Mouse (Mus musculus) midbrain, embryonic 11.5 days (tissue): Measurements from ENCODE around the gene Zfp879. TPM values are rescaled to one million over a fixed set of nuclear protein-coding genes. Genes with fewer than 3 reads are reported as not detected.

Source experiments
- ATAC-seq: fragments of 200-750 bp; cut with Nextera tagmentation; 2 replicates; pipeline ENCODE4 v1.8.0; 2017; ENCODE audit warnings: moderate TSS enrichment, moderate library complexity; ENCODE audit not compliant: low FRiP score
- DNase-seq: peaks from one replicate; pipeline ENCODE4 v3.0.0; 2015; ENCODE audit warnings: low spot score; ENCODE audit errors: missing footprints
- H3K27ac ChIP-seq: fragments of 300-500 bp; sonication (generic); 2 replicates; pipeline ENCODE4 v1.5.1; 2014; ENCODE audit warnings: low read depth, low read length
- H3K27me3 ChIP-seq: fragments of 300-500 bp; sonication (generic); 2 replicates; pipeline ENCODE4 v1.6.1; 2014; ENCODE audit warnings: mild to moderate bottlenecking, low read length, moderate library complexity, mixed read lengths; ENCODE audit not compliant: control insufficient read depth, insufficient read depth
- H3K36me3 ChIP-seq: fragments of 300-500 bp; sonication (generic); 2 replicates; pipeline ENCODE4 v1.6.1; 2014; ENCODE audit warnings: mild to moderate bottlenecking, low read length, moderate library complexity, mixed read lengths; ENCODE audit not compliant: control insufficient read depth, insufficient read depth
- H3K4me1 ChIP-seq: fragments of 300-500 bp; sonication (generic); 2 replicates; pipeline ENCODE4 v1.6.1; 2014; ENCODE audit warnings: low read length; ENCODE audit not compliant: control insufficient read depth, insufficient read depth
- H3K4me2 ChIP-seq: fragments of 300-500 bp; sonication (generic); 2 replicates; pipeline ENCODE4 v1.6.1; 2014; ENCODE audit warnings: mild to moderate bottlenecking, moderate library complexity
- H3K4me3 ChIP-seq: fragments of 300-500 bp; sonication (generic); 2 replicates; pipeline ENCODE4 v1.5.1; 2014; ENCODE audit warnings: low read depth, low read length
- H3K9ac ChIP-seq: fragments of 300-500 bp; sonication (generic); 2 replicates; pipeline ENCODE4 v1.6.1; 2014; ENCODE audit warnings: low read length
- H3K9me3 ChIP-seq: fragments of 300-500 bp; sonication (generic); 2 replicates; pipeline ENCODE4 v1.6.1; 2016; ENCODE audit warnings: low read length; ENCODE audit not compliant: control insufficient read depth
- WGBS: fragments of 180-500 bp; shearing (Covaris S2); extraction: QIAGEN DNeasy Blood & Tissue Kit; methylation state at CpG from one replicate; pipeline ENCODE4 v1.1.7; 2014; 5-methylcytosine and 5-hydroxymethylcytosine counted together
- polyA plus RNA-seq: library from polyadenylated mRNA; unstranded; fragments of >200 nt; fragmentation: Nextera tagmentation; extraction: Ambion mirVana; gene quantifications from 2 replicates; pipeline ENCODE4 v1.2.1, GENCODE M21; 2014

Zfp879 gene
- 1.3 and 1.5 TPM in 2 replicates for polyA plus RNA-seq

GRCm38 (mm10) chr11:50841023-50841735 is at the start of gene Zfp879:
Gene Zfp879, minus strand, starts transcription at chr11:50841552.
- Histone ChIP-seq H3K4me1 (peaks cover 4% of the 10 kb centered on the region; the same call in 1 of the 2 replicates), H3K9ac (peak within 1 kb of the TSS; percentile 74), H3K4me2 (peak within 1 kb of the TSS; percentile 57), H3K9me3 (no peaks in the 10 kb centered on the region), H3K27ac (no peak within 1 kb of the TSS), H3K36me3 (no peaks in the 10 kb centered on the region), H3K27me3 (no peaks in the 10 kb centered on the region), H3K4me3 (peak within 1 kb of the TSS; percentile 35)
- DNase-seq (peak; percentile 100), ATAC-seq (peak; percentile 96)
- 27% methylated on average over 22 of the region's 22 CpGs for WGBS

GRCm38 (mm10) chr11:50887390-50888128 is 46.2 kb upstream of the Zfp879 start, which contains the start of gene Zfp454:
Gene Zfp454, minus strand, starts transcription at chr11:50887651.
- 6% methylated on average over 26 of the region's 26 CpGs for WGBS
- peak within 1 kb of the TSS; percentile 68 for H3K27ac ChIP-seq

GRCm38 (mm10) chr11:50886933-50887293 is 45.6 kb upstream of the Zfp879 start:
- H3K27ac ChIP-seq: peak overlapping the region; percentile 68
- H3K4me1 ChIP-seq: peaks cover 6% of the 10 kb centered on the region
- 27% methylated on average over 10 of the region's 10 CpGs for WGBS
- H3K36me3 ChIP-seq: peaks cover 12% of the 10 kb centered on the region
- H3K9ac ChIP-seq: peak overlapping the region; percentile 87
- ATAC-seq (peak; percentile 26; the same call in 1 of the 2 replicates), DNase-seq (no peak)
- H3K27me3 ChIP-seq: no peaks in the 10 kb centered on the region
- peak overlapping the region; percentile 73 for H3K4me2 ChIP-seq
- no peaks in the 10 kb centered on the region for H3K9me3 ChIP-seq
- H3K4me3 ChIP-seq: peak overlapping the region; percentile 45

More at GRCm38 (mm10) chr11:50887390-50888128, 46.2 kb upstream of the Zfp879 start, which contains the start of gene Zfp454:
- peak; percentile 95 for ATAC-seq
- H3K4me1 ChIP-seq: peaks cover 6% of the 10 kb centered on the region
- no peaks in the 10 kb centered on the region for H3K27me3 ChIP-seq
- H3K36me3 ChIP-seq: peaks cover 6% of the 10 kb centered on the region
- peak within 1 kb of the TSS; percentile 87 for H3K9ac ChIP-seq
- peak; percentile 99 for DNase-seq
- H3K9me3 ChIP-seq: no peaks in the 10 kb centered on the region
- peak within 1 kb of the TSS; percentile 73 for H3K4me2 ChIP-seq
- H3K4me3 ChIP-seq: peak within 1 kb of the TSS; percentile 45

GRCm38 (mm10) chr11:50886231-50886932 is 45.0 kb upstream of the Zfp879 start:
- peak overlapping the region; percentile 73 for H3K4me2 ChIP-seq
- ATAC-seq: no peak
- peaks cover 6% of the 10 kb centered on the region for H3K4me1 ChIP-seq
- H3K9ac ChIP-seq: peak overlapping the region; percentile 87
- no peak overlapping the region for H3K27ac ChIP-seq
- H3K27me3 ChIP-seq: no peaks in the 10 kb centered on the region
- H3K9me3 ChIP-seq: no peaks in the 10 kb centered on the region
- peak; percentile 85 for DNase-seq
- WGBS: 47% methylated on average over 8 of the region's 8 CpGs
- H3K36me3 ChIP-seq: peaks cover 14% of the 10 kb centered on the region
- peak overlapping the region; percentile 45 for H3K4me3 ChIP-seq

GRCm38 (mm10) chr11:50883756-50884155 is 42.4 kb upstream of the Zfp879 start:
- no peaks in the 10 kb centered on the region for H3K9me3 ChIP-seq
- 81% methylated on average over 3 of the region's 3 CpGs for WGBS

GRCm38 (mm10) chr11:50878641-50879040 is 37.3 kb upstream of the Zfp879 start:
- Histone ChIP-seq H3K4me1 (no peaks in the 10 kb centered on the region), H3K4me2 (no peak overlapping the region), H3K36me3 (peaks cover 48% of the 10 kb centered on the region), H3K4me3 (no peak overlapping the region), H3K9ac (no peak overlapping the region), H3K27ac (no peak overlapping the region), H3K27me3 (no peaks in the 10 kb centered on the region), H3K9me3 (peaks cover 13% of the 10 kb centered on the region; the same call in 1 of the 2 replicates)
- 90% methylated on average over 3 of the region's 3 CpGs for WGBS
- no peak for DNase-seq
- no peak for ATAC-seq

More at GRCm38 (mm10) chr11:50883756-50884155, 42.4 kb upstream of the Zfp879 start:
- DNase-seq (no peak), ATAC-seq (no peak)
- no peak overlapping the region for H3K4me3 ChIP-seq
- H3K4me2 ChIP-seq: no peak overlapping the region
- H3K36me3 ChIP-seq: peaks cover 25% of the 10 kb centered on the region
- no peak overlapping the region for H3K27ac ChIP-seq
- no peak overlapping the region for H3K9ac ChIP-seq
- H3K4me1 ChIP-seq: peaks cover 6% of the 10 kb centered on the region
- H3K27me3 ChIP-seq: no peaks in the 10 kb centered on the region

- peaks cover 5% of the 10 kb centered on the region for H3K4me1 ChIP-seq
- peak; percentile 42; the same call in 1 of the 2 replicates for ATAC-seq
- no peak overlapping the region for H3K27ac ChIP-seq
- H3K27me3 ChIP-seq: peaks cover 46% of the 10 kb centered on the region
- peak overlapping the region; percentile 43 for H3K9ac ChIP-seq
- no peaks in the 10 kb centered on the region for H3K9me3 ChIP-seq
- WGBS: under 1% methylated on average over 68 of the region's 72 CpGs
- no peaks in the 10 kb centered on the region for H3K36me3 ChIP-seq
- DNase-seq: peak; percentile 92
- peak overlapping the region; percentile 40 for H3K4me3 ChIP-seq
- H3K4me2 ChIP-seq: peak overlapping the region; percentile 73
Observed at GRCm38 (mm10) chr11:50850989-50851601, 9.7 kb upstream of the Zfp879 start.

- Histone ChIP-seq H3K9me3 (no peaks in the 10 kb centered on the region), H3K9ac (peak within 1 kb of the TSS; percentile 43), H3K4me1 (peaks cover 5% of the 10 kb centered on the region), H3K4me3 (peak within 1 kb of the TSS; percentile 40), H3K27ac (no peak within 1 kb of the TSS), H3K4me2 (peak within 1 kb of the TSS; percentile 73), H3K27me3 (peaks cover 46% of the 10 kb centered on the region), H3K36me3 (no peaks in the 10 kb centered on the region)
- WGBS: 3% methylated on average over 11 of the region's 11 CpGs
- ATAC-seq: no peak
- peak; percentile 94 for DNase-seq
Observed at GRCm38 (mm10) chr11:50850177-50850735, 8.9 kb upstream of the Zfp879 start, which contains the start of gene Grm6. Gene Grm6, plus strand, starts transcription at chr11:50850685.
